Mouse (Mus musculus) CH12.LX (cell line): Measurements from ENCODE around the gene Lrrc3b. TPM values are rescaled to one million over a fixed set of nuclear protein-coding genes. Genes with fewer than 3 reads are reported as not detected.

ENCODE experiments used
- DNase-seq: peaks from one replicate; pipeline ENCODE4 v3.0.0-alpha.2; 2013; ENCODE audit errors: extremely low read depth
- H3K27ac ChIP-seq: 2 replicates; pipeline ENCODE4 v1.5.1; 2012; ENCODE audit warnings: low read depth, mild to moderate bottlenecking, control low read depth, moderate library complexity; ENCODE audit not compliant: insufficient read depth
- H3K27me3 ChIP-seq: replicated peaks from 2 replicates; pipeline ENCODE3; 2012; ENCODE audit warnings: inconsistent platforms
- H3K36me3 ChIP-seq, 2 experiments: replicated peaks in 1 of 2; 2 replicates each; pipeline versions ENCODE3 to v1.6.1; 2012; ENCODE audit warnings: inconsistent platforms in 1 of 2, low read length in 1 of 2, mild to moderate bottlenecking in 1 of 2, mixed read lengths in 1 of 2, moderate library complexity in 1 of 2; ENCODE audit not compliant: control insufficient read depth in 1 of 2, insufficient read depth in 1 of 2
- H3K4me1 ChIP-seq, 2 experiments: 2 replicates each; pipeline ENCODE4 v1.6.1; 2012; ENCODE audit warnings: inconsistent platforms in 1 of 2, moderate library complexity in 1 of 2; ENCODE audit not compliant: insufficient read depth in 2 of 2, control insufficient read depth in 1 of 2
- H3K4me2 ChIP-seq: 2 replicates; pipeline ENCODE4 v1.6.1; 2012; ENCODE audit warnings: low read depth, mild to moderate bottlenecking, control low read depth; ENCODE audit not compliant: poor library complexity, insufficient read depth, severe bottlenecking
- H3K4me3 ChIP-seq, 3 experiments: fragments of 150-350 bp in 1 of 3; sonication (generic) in 1 of 3; replicated peaks in 1 of 3; 2 replicates each; pipeline versions ENCODE3 to v1.5.1; 2011 to 2012; ENCODE audit warnings: low read depth in 2 of 3, low read length in 2 of 3, mild to moderate bottlenecking in 2 of 3, moderate library complexity in 2 of 3, control low read depth in 1 of 3, improper control_type of control experiment in 1 of 3, inconsistent platforms in 1 of 3, mixed read lengths in 1 of 3; ENCODE audit not compliant: poor library complexity in 1 of 3
- H3K79me2 ChIP-seq: replicated peaks from 2 replicates; pipeline ENCODE4 v1.6.1; 2012; ENCODE audit warnings: mild to moderate bottlenecking, moderate library complexity; ENCODE audit not compliant: control insufficient read depth, poor library complexity, insufficient read depth, severe bottlenecking; ENCODE audit errors: extremely low read depth
- H3K9ac ChIP-seq: 2 replicates; pipeline ENCODE4 v1.6.1; 2012; ENCODE audit warnings: low read depth, mild to moderate bottlenecking, control low read depth, moderate library complexity; ENCODE audit not compliant: insufficient read depth
- H3K9me3 ChIP-seq: replicated peaks from 2 replicates; pipeline ENCODE3; 2012; ENCODE audit warnings: low read length, inconsistent platforms, mixed read lengths
- BHLHE40 ChIP-seq: IDR thresholded peaks from 2 replicates; pipeline ENCODE4 v1.6.1; 2011; ENCODE audit warnings: mild to moderate bottlenecking, low read depth, low read length, improper control_type of control experiment
- E2F4 ChIP-seq: IDR thresholded peaks from 2 replicates; pipeline ENCODE4 v1.6.1; 2011; ENCODE audit warnings: low read depth, low read length, improper control_type of control experiment; ENCODE audit not compliant: insufficient replicate concordance
- ELF1 ChIP-seq: IDR thresholded peaks from 2 replicates; pipeline ENCODE4 v1.6.1; 2014; ENCODE audit warnings: low read depth, mild to moderate bottlenecking, inconsistent platforms, low read length, improper control_type of control experiment
- EP300 ChIP-seq: IDR thresholded peaks from 2 replicates; pipeline ENCODE4 v1.6.1; 2011; ENCODE audit warnings: low read length, improper control_type of control experiment
- ETS1 ChIP-seq: conservative IDR thresholded peaks from 2 replicates; pipeline ENCODE4 v1.6.1; 2012; ENCODE audit warnings: low read depth, mild to moderate bottlenecking, inconsistent platforms, low read length, improper control_type of control experiment, moderate library complexity
- GABPA ChIP-seq: IDR thresholded peaks from 2 replicates; pipeline ENCODE4 v1.6.1; 2012; ENCODE audit warnings: low read depth, low read length, improper control_type of control experiment, inconsistent platforms; ENCODE audit not compliant: insufficient replicate concordance
- HCFC1 ChIP-seq: IDR thresholded peaks from 2 replicates; pipeline ENCODE4 v1.6.1; 2012; ENCODE audit warnings: low read depth, mild to moderate bottlenecking, inconsistent platforms, low read length, improper control_type of control experiment
- IRF4 ChIP-seq: IDR thresholded peaks from 2 replicates; pipeline ENCODE4 v1.6.1; 2014; ENCODE audit warnings: low read depth, mild to moderate bottlenecking, inconsistent platforms, low read length, improper control_type of control experiment
- JUN ChIP-seq: IDR thresholded peaks from 2 replicates; pipeline ENCODE4 v1.6.1; 2011; ENCODE audit warnings: low read depth, mild to moderate bottlenecking, low read length, improper control_type of control experiment, moderate library complexity; ENCODE audit not compliant: insufficient read depth
- JUND ChIP-seq: conservative IDR thresholded peaks from 2 replicates; pipeline ENCODE4 v1.6.1; 2011; ENCODE audit warnings: low read depth, low read length, improper control_type of control experiment
- KAT2A ChIP-seq: IDR thresholded peaks from 2 replicates; pipeline ENCODE4 v1.6.1; 2012; ENCODE audit warnings: low read length, improper control_type of control experiment, inconsistent platforms; ENCODE audit not compliant: insufficient replicate concordance
- MAFK ChIP-seq: IDR thresholded peaks from 2 replicates; pipeline ENCODE4 v1.6.1; 2011; ENCODE audit warnings: low read length, improper control_type of control experiment; ENCODE audit not compliant: insufficient replicate concordance
- MAX ChIP-seq: IDR thresholded peaks from 2 replicates; pipeline ENCODE4 v1.6.1; 2011; ENCODE audit warnings: low read length, improper control_type of control experiment
- MAZ ChIP-seq: IDR thresholded peaks from 2 replicates; pipeline ENCODE4 v1.6.1; 2012; ENCODE audit warnings: low read depth, mild to moderate bottlenecking, inconsistent platforms, low read length, improper control_type of control experiment, moderate library complexity
- MXI1 ChIP-seq: IDR thresholded peaks from 2 replicates; pipeline ENCODE4 v1.6.1; 2011; ENCODE audit warnings: mild to moderate bottlenecking, low read depth, low read length, improper control_type of control experiment
- NRF1 ChIP-seq: IDR thresholded peaks from 2 replicates; pipeline ENCODE4 v1.6.1; 2014; ENCODE audit warnings: low read depth, mild to moderate bottlenecking, inconsistent platforms, low read length, improper control_type of control experiment, moderate library complexity
- PAX5 ChIP-seq: IDR thresholded peaks from 2 replicates; pipeline ENCODE4 v1.6.1; 2012; ENCODE audit warnings: low read length, inconsistent platforms, mixed read lengths
- POLR2A ChIP-seq: IDR thresholded peaks from 2 replicates; pipeline ENCODE4 v1.6.1; 2011; ENCODE audit warnings: low read depth, mild to moderate bottlenecking, improper control_type of control experiment, low read length
- RCOR1 ChIP-seq: conservative IDR thresholded peaks from 2 replicates; pipeline ENCODE4 v1.6.1; 2012; ENCODE audit warnings: low read depth, mild to moderate bottlenecking, inconsistent platforms, low read length, improper control_type of control experiment
- SMC3 ChIP-seq: IDR thresholded peaks from 2 replicates; pipeline ENCODE4 v1.6.1; 2011; ENCODE audit warnings: low read depth, low read length, improper control_type of control experiment
- TBP ChIP-seq: conservative IDR thresholded peaks from 2 replicates; pipeline ENCODE4 v1.6.1; 2011; ENCODE audit warnings: low read depth, low read length, improper control_type of control experiment
- UBTF ChIP-seq: IDR thresholded peaks from 2 replicates; pipeline ENCODE4 v1.6.1; 2012; ENCODE audit warnings: low read depth, mild to moderate bottlenecking, inconsistent platforms, low read length, improper control_type of control experiment, moderate library complexity
- USF1 ChIP-seq: IDR thresholded peaks from 2 replicates; pipeline ENCODE4 v1.6.1; 2014; ENCODE audit warnings: low read depth, mild to moderate bottlenecking, inconsistent platforms, low read length, improper control_type of control experiment
- ZC3H11A ChIP-seq: IDR thresholded peaks from 2 replicates; pipeline ENCODE4 v1.6.1; 2012; ENCODE audit warnings: low read depth, mild to moderate bottlenecking, inconsistent platforms, low read length, improper control_type of control experiment
- ZKSCAN1 ChIP-seq: IDR thresholded peaks from 2 replicates; pipeline ENCODE4 v1.6.1; 2012; ENCODE audit warnings: low read depth, inconsistent platforms, low read length, improper control_type of control experiment, borderline replicate concordance
- dilution Hi-C: fragments of 300-500 bp; cut with MboI; formaldehyde crosslinking; loops from 2 replicates; pipeline ENCODE4 v1.14.3; 2020; ENCODE audit warnings: low sequenced_read_pairs; ENCODE audit not compliant: extremely low pct_unique_long_range_greater_than_20kb, extremely low pct_ligation_motif_present
- in situ Hi-C: fragments of 300-500 bp; cut with MboI; formaldehyde crosslinking; loops from 3 replicates; pipeline ENCODE4 v1.14.3; 2019; ENCODE audit warnings: low sequenced_read_pairs, low pct_ligation_motif_present, low pct_unique_long_range_greater_than_20kb, mixed read lengths
- polyA plus RNA-seq: library from polyadenylated mRNA; unstranded; fragments of >175 nt; gene quantifications from 2 replicates; pipeline ENCODE4 v1.2.1, GENCODE M21; 2012; ENCODE audit warnings: low read depth; ENCODE audit not compliant: insufficient read length
- total RNA-seq, 2 experiments: library from RNA; depleted of rRNA; stranded (reverse); fragments of 300-350 nt in 1 of 2; fragments of >200 nt in 1 of 2; gene quantifications; 2 replicates each; pipeline ENCODE4 v1.2.3; 2012 to 2014

Gene Lrrc3b
- total RNA-seq (2012; rRNA removed) (not detected in 2 replicates), total RNA-seq (2014; rRNA removed) (not detected in 2 replicates), polyA plus RNA-seq (not detected in 2 replicates)

DNA sequence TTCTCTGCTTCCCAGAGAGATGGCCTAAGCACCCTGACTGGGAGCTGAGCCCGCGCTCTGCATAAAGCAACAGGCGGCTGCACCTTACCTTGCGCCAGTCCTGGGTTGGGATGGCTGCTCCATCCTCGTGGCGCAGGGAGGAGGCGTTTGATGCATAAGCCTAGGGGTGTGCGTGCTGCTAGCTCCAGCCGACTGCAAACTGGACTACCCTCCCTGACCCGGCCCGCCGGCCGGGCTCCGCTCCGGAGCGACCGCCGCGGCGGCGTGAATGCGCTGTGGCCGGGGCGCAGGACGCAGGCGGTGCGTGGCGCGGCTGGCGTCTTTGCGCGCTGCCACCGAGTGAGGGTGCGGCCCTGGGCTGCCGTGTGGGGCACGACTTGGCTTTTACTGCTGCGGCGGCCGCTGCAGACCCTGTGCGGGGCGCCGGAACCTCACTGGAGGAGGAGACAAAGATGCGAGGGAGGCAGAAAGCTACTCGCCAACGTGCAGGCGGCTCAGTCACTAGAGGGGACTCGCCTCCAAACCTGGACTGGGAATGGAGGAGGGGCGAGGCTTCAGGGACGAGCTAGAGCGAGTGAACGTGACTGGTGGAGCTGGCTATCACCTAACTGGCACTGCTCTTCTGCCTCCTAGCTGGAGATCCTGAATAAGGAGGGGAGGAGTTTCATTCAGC, at the start of gene Lrrc3b:
Lrrc3b (minus strand) TSS at position 503 of the 673 bp plus-strand sequence.
- no peak within 1 kb of the TSS for H3K9ac ChIP-seq
- no peak for DNase-seq
- H3K4me1 ChIP-seq: no peaks in the 10 kb centered on the region

DNA sequence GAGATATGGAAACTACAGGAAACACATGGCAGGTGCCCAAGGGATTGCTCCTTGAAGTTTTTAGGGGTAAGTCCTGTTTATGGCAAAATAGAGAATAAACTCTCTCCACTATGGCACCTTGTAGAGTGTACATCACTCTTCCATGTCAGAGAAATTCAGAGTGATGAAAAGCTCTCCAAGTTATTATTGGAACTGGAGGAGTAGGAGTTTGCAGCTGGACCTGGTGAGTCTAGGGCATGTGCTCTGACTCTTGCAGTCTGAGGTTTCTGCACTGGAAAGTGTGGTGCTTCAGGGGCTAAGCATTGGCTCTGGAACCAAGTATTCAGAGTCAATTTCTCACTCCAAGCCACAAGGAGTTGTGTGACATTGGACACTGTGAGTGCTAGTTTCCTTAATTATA, 38.9 kb upstream of the Lrrc3b start:
- Histone ChIP-seq H3K79me2 (no peaks in the 10 kb centered on the region), H3K27ac (no peak overlapping the region), H3K36me3 (no peaks in the 10 kb centered on the region), H3K27me3 (no peaks in the 10 kb centered on the region)
- dilution Hi-C loops: no loop called here
- no peak for TF ChIP-seq NRF1
- no peak for TF ChIP-seq UBTF
- TF ChIP-seq RCOR1: no peak
- TF ChIP-seq JUN: no peak
- TF ChIP-seq MAFK: no peak
- no peak for TF ChIP-seq POLR2A
- TF ChIP-seq TBP: no peak
- TF ChIP-seq ELF1: no peak
- no peak for TF ChIP-seq ZKSCAN1
- TF ChIP-seq USF1: no peak
- no peak for TF ChIP-seq ETS1
- TF ChIP-seq, all 38 proteins: peak for 0
- DNase-seq: no peak
- no peak overlapping the region for H3K4me2 ChIP-seq
- no peaks in the 10 kb centered on the region for H3K9me3 ChIP-seq
- in situ Hi-C loops: no loop called here
- no peaks in the 10 kb centered on the region for H3K4me1 ChIP-seq
- H3K4me3 ChIP-seq: no peak overlapping the region
- H3K9ac ChIP-seq: no peak overlapping the region

More for the DNA sequence above, at the start of gene Lrrc3b:
- H3K4me3 ChIP-seq: no peak within 1 kb of the TSS
- no peaks in the 10 kb centered on the region for H3K36me3 ChIP-seq
- H3K79me2 ChIP-seq: no peaks in the 10 kb centered on the region
- dilution Hi-C loops (no loop called here), in situ Hi-C loops (no loop called here)
- H3K27ac ChIP-seq: no peak within 1 kb of the TSS
- no peak for TF ChIP-seq JUN
- no peak for TF ChIP-seq MXI1
- TF ChIP-seq ETS1: no peak
- TF ChIP-seq GABPA: no peak
- no peak for TF ChIP-seq E2F4
- no peak for TF ChIP-seq MAZ
- TF ChIP-seq SMC3: no peak
- no peak for TF ChIP-seq NRF1
- TF ChIP-seq KAT2A: no peak
- TF ChIP-seq MAX: no peak
- no peak for TF ChIP-seq JUND
- TF ChIP-seq RCOR1: no peak
- no peak for TF ChIP-seq IRF4
- no peak for TF ChIP-seq PAX5
- no peak for TF ChIP-seq BHLHE40
- TF ChIP-seq ZC3H11A: no peak
- no peak for TF ChIP-seq HCFC1
- TF ChIP-seq EP300: no peak
- no peaks in the 10 kb centered on the region for H3K9me3 ChIP-seq
- H3K4me2 ChIP-seq: no peak within 1 kb of the TSS
- no peaks in the 10 kb centered on the region for H3K27me3 ChIP-seq
